10 mouse cellular contexts compared by ENCODE assay signal in the genomic region with DNA sequence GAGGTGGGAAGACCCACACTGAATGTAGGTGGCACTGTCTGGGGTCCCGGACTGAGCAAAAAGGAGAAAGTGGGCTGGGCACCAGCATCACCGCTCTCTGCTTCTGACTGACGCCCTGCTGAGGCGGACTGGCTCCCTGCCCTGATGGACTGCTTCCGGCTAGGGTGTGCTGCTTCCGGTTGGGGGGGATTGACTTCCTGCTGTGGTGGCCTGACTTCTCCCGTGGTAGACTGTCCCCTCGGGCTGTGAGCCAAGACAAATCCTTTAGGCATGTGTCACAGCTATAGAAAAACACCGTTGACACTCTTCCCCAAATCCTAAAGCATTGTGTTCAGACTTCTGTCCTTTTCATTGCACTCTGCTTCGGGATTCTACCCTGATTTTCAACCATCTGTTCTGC. TPM values are rescaled to one million over a fixed set of nuclear protein-coding genes. Genes with fewer than 3 reads are reported as not detected.
DNase-seq lines count a peak whose midpoint lies in the region; TF ChIP-seq lines count a peak whose summit lies in the region.
"Had no signal": no experiment of that assay in that cellular context is flagged by ENCODE, and none has a peak within 500 bp of the region (broad histone marks: within the 10 kb centered on the region; RNA-seq: fewer than 3 reads in every experiment).

No protein-coding gene starts in this region.

- DNase-seq in cerebellum, postnatal 10 days: peak; percentile 27 to 33
- DNase-seq in cerebellum, adult 9-11 months: no peak
- peak; percentile 7 for DNase-seq in thymus, postnatal 25 days
- no peak for DNase-seq in thymus, postnatal 0 days (ENCODE audit: low spot score)
- DNase-seq in kidney, postnatal 14 days: peak; percentile 75
- DNase-seq in left cerebral cortex, adult 9 months (ENCODE audit: low spot score in 2 of 2): no peak
- no peak for DNase-seq in layer of hippocampus, adult 2 months (ENCODE audit: low spot score in 2 of 2)
- no peak for DNase-seq in left cerebral cortex, adult 11 months (ENCODE audit: low spot score)
- DNase-seq: retina, postnatal 1 day had no signal

- H3K27ac ChIP-seq in layer of hippocampus, adult 2 months: no peak overlapping the region
- H3K27ac ChIP-seq: macrophage had no signal

- H3K4me3 ChIP-seq in layer of hippocampus, adult 2 months: no peak overlapping the region

- no peak for TF ChIP-seq CTCF in layer of hippocampus, adult 2 months (conservative IDR thresholded peaks at IDR 0.05)

RNA-seq across cellular contexts. Expression of a gene that starts 26.0 kb away (rescaled TPM):
- polyA plus RNA-seq in thymus, postnatal 0 days (2015; fragmentation: Nextera tagmentation; extraction: Ambion mirVana): 3.2 and 4.5 TPM in 2 replicates
- total RNA-seq in layer of hippocampus, adult 2 months (2021): 10 to 100 TPM; 12.1 to 13.1 TPM

Comparison
In these comparisons a context has a peak if more than half of its experiments do, and no peak if none do; other contexts are left out.
1. DNase-seq: peak in cerebellum, postnatal 10 days (2 of 2), thymus, postnatal 25 days (single experiment) and kidney, postnatal 14 days (single experiment); none in cerebellum, adult 9-11 months (single experiment), thymus, postnatal 0 days (single experiment), left cerebral cortex, adult 9 months (0 of 2), layer of hippocampus, adult 2 months (0 of 2) and left cerebral cortex, adult 11 months (single experiment).